Mouse (Mus musculus) lung, postnatal 0 days (tissue): ENCODE measurements around the gene Rab3gap1.

Experiments
- CTCF ChIP-seq: IDR thresholded peaks from 2 replicates; pipeline ENCODE4 v1.5.1; 2016; ENCODE audit warnings: antibody characterized with exemption, mild to moderate bottlenecking
- EP300 ChIP-seq: IDR thresholded peaks from 2 replicates; pipeline ENCODE4 v1.6.1; 2016; ENCODE audit warnings: antibody characterized with exemption, mild to moderate bottlenecking, control low read depth

- TF ChIP-seq EP300 (no peak), CTCF (no peak)
Observed at GRCm38 (mm10) chr1:127948748-127949147, 80.2 kb downstream of the Rab3gap1 start.
